Mouse (Mus musculus) stomach, embryonic 16.5 days (tissue): ENCODE results near the gene Gria1. TPM values are rescaled to one million over a fixed set of nuclear protein-coding genes. Genes with fewer than 3 reads are reported as not detected.

Source experiments
- ATAC-seq: fragments of 200-750 bp; cut with Nextera tagmentation; 2 replicates; pipeline ENCODE4 v1.8.0; 2017; ENCODE audit warnings: moderate number of reproducible peaks, moderate TSS enrichment; ENCODE audit not compliant: insufficient read depth, low FRiP score
- H3K27ac ChIP-seq: fragments of 300-500 bp; sonication (generic); 2 replicates; pipeline ENCODE4 v1.5.1; 2014; ENCODE audit warnings: low read length
- H3K27me3 ChIP-seq: fragments of 300-500 bp; sonication (generic); 2 replicates; pipeline ENCODE4 v1.6.1; 2014; ENCODE audit warnings: low read length, control low read depth, mixed read lengths; ENCODE audit not compliant: control insufficient read depth, insufficient read depth
- H3K36me3 ChIP-seq: fragments of 300-500 bp; sonication (generic); 2 replicates; pipeline ENCODE4 v1.6.1; 2014; ENCODE audit warnings: low read length; ENCODE audit not compliant: control insufficient read depth, insufficient read depth
- H3K4me1 ChIP-seq: fragments of 300-500 bp; sonication (generic); 2 replicates; pipeline ENCODE4 v1.6.1; 2014; ENCODE audit warnings: low read length, control low read depth, mixed read lengths; ENCODE audit not compliant: control insufficient read depth, insufficient read depth
- H3K4me2 ChIP-seq: fragments of 300-500 bp; sonication (generic); 2 replicates; pipeline ENCODE4 v1.6.1; 2014; ENCODE audit warnings: low read depth, low read length, mixed read lengths
- H3K4me3 ChIP-seq: fragments of 300-500 bp; sonication (generic); replicated peaks from 2 replicates; pipeline ENCODE4 v1.5.1; 2014; ENCODE audit warnings: mild to moderate bottlenecking, low read length
- H3K9ac ChIP-seq: fragments of 300-500 bp; sonication (generic); 2 replicates; pipeline ENCODE4 v1.6.1; 2014; ENCODE audit warnings: low read length
- H3K9me3 ChIP-seq: fragments of 300-500 bp; sonication (generic); replicated peaks from 2 replicates; pipeline ENCODE4 v1.6.1; 2016; ENCODE audit warnings: low read length, control low read depth; ENCODE audit not compliant: control insufficient read depth
- WGBS: fragments of 180-500 bp; shearing (Covaris S2); extraction: QIAGEN DNeasy Blood & Tissue Kit; methylation state at CpG from one replicate; pipeline ENCODE4 v1.1.7; 2014; 5-methylcytosine and 5-hydroxymethylcytosine counted together
- polyA plus RNA-seq: library from polyadenylated mRNA; unstranded; fragments of >200 nt; fragmentation: Nextera tagmentation; extraction: Ambion mirVana; gene quantifications from 2 replicates; pipeline ENCODE4 v1.2.1, GENCODE M21; 2015

Gria1 gene
- polyA plus RNA-seq, 1 experiment from 2014 or later: 1.7 TPM

- WGBS: 76% methylated on average over 5 of the region's 5 CpGs
- ATAC-seq: no peak
- Histone ChIP-seq H3K9ac (no peak overlapping the region), H3K36me3 (no peaks in the 10 kb centered on the region), H3K4me1 (no peaks in the 10 kb centered on the region), H3K4me3 (no peak overlapping the region), H3K27ac (no peak overlapping the region), H3K4me2 (no peak overlapping the region), H3K27me3 (no peaks in the 10 kb centered on the region), H3K9me3 (no peaks in the 10 kb centered on the region)
Measured at GRCm38 (mm10) chr11:57143681-57144080, 132.5 kb downstream of the Gria1 start.

- WGBS: 72% methylated on average over 7 of the region's 7 CpGs
- Histone ChIP-seq H3K27ac (no peak overlapping the region), H3K4me2 (no peak overlapping the region)
Measured at GRCm38 (mm10) chr11:57145192-57145591, 134.0 kb downstream of the Gria1 start.

GRCm38 (mm10) chr11:57145704-57146103 is 134.5 kb downstream of the Gria1 start:
- H3K27me3 ChIP-seq: no peaks in the 10 kb centered on the region
- ATAC-seq: no peak
- H3K27ac ChIP-seq: no peak overlapping the region
- no peak overlapping the region for H3K9ac ChIP-seq
- H3K4me1 ChIP-seq: no peaks in the 10 kb centered on the region
- 45% methylated on average over 7 of the region's 7 CpGs for WGBS
- no peak overlapping the region for H3K4me2 ChIP-seq
- H3K9me3 ChIP-seq: no peaks in the 10 kb centered on the region
- no peak overlapping the region for H3K4me3 ChIP-seq
- no peaks in the 10 kb centered on the region for H3K36me3 ChIP-seq

More at GRCm38 (mm10) chr11:57145192-57145591, 134.0 kb downstream of the Gria1 start:
- Histone ChIP-seq H3K27me3 (no peaks in the 10 kb centered on the region), H3K4me1 (no peaks in the 10 kb centered on the region), H3K9ac (no peak overlapping the region), H3K36me3 (no peaks in the 10 kb centered on the region), H3K4me3 (no peak overlapping the region), H3K9me3 (no peaks in the 10 kb centered on the region)
- ATAC-seq: no peak

- Histone ChIP-seq H3K9ac (no peak overlapping the region), H3K27ac (no peak overlapping the region), H3K4me2 (no peak overlapping the region), H3K4me1 (no peaks in the 10 kb centered on the region), H3K27me3 (no peaks in the 10 kb centered on the region), H3K36me3 (no peaks in the 10 kb centered on the region), H3K9me3 (no peaks in the 10 kb centered on the region), H3K4me3 (no peak overlapping the region)
- no peak for ATAC-seq
- 72% methylated on average over 4 of the region's 4 CpGs for WGBS
Measured at GRCm38 (mm10) chr11:57151674-57152073, 140.5 kb downstream of the Gria1 start.

GRCm38 (mm10) chr11:57154998-57155397 is 143.8 kb downstream of the Gria1 start:
- Histone ChIP-seq H3K4me1 (no peaks in the 10 kb centered on the region), H3K27ac (no peak overlapping the region), H3K9ac (no peak overlapping the region), H3K4me2 (no peak overlapping the region), H3K4me3 (no peak overlapping the region), H3K36me3 (no peaks in the 10 kb centered on the region), H3K9me3 (no peaks in the 10 kb centered on the region), H3K27me3 (no peaks in the 10 kb centered on the region)
- WGBS: 50% methylated on average over 8 of the region's 8 CpGs
- no peak for ATAC-seq

GRCm38 (mm10) chr11:57159412-57159811 is 148.2 kb downstream of the Gria1 start:
- Histone ChIP-seq H3K4me3 (no peak overlapping the region), H3K4me2 (no peak overlapping the region), H3K9me3 (no peaks in the 10 kb centered on the region), H3K9ac (no peak overlapping the region), H3K4me1 (no peaks in the 10 kb centered on the region), H3K27ac (no peak overlapping the region), H3K36me3 (no peaks in the 10 kb centered on the region), H3K27me3 (no peaks in the 10 kb centered on the region)
- WGBS: 67% methylated on average over 3 of the region's 3 CpGs
- ATAC-seq: no peak

GRCm38 (mm10) chr11:57160076-57160475 is 148.9 kb downstream of the Gria1 start:
- H3K4me2 ChIP-seq: no peak overlapping the region
- H3K9me3 ChIP-seq: no peaks in the 10 kb centered on the region
- no peaks in the 10 kb centered on the region for H3K36me3 ChIP-seq
- WGBS: 81% methylated on average over 8 of the region's 8 CpGs
- ATAC-seq: no peak
- no peak overlapping the region for H3K27ac ChIP-seq
- no peaks in the 10 kb centered on the region for H3K4me1 ChIP-seq
- H3K27me3 ChIP-seq: no peaks in the 10 kb centered on the region
- no peak overlapping the region for H3K9ac ChIP-seq
- no peak overlapping the region for H3K4me3 ChIP-seq

- no peaks in the 10 kb centered on the region for H3K27me3 ChIP-seq
- ATAC-seq: no peak
- 89% methylated on average over 6 of the region's 6 CpGs for WGBS
- H3K27ac ChIP-seq: no peak overlapping the region
- H3K36me3 ChIP-seq: no peaks in the 10 kb centered on the region
- H3K4me3 ChIP-seq: no peak overlapping the region
- H3K4me1 ChIP-seq: no peaks in the 10 kb centered on the region
- no peak overlapping the region for H3K4me2 ChIP-seq
- H3K9ac ChIP-seq: no peak overlapping the region
- no peaks in the 10 kb centered on the region for H3K9me3 ChIP-seq
Measured at GRCm38 (mm10) chr11:57162931-57163330, 151.7 kb downstream of the Gria1 start.

GRCm38 (mm10) chr11:57170058-57170457 is 158.9 kb downstream of the Gria1 start:
- H3K4me1 ChIP-seq: no peaks in the 10 kb centered on the region
- H3K4me2 ChIP-seq: no peak overlapping the region
- H3K9me3 ChIP-seq: no peaks in the 10 kb centered on the region
- H3K9ac ChIP-seq: no peak overlapping the region
- 76% methylated on average over 6 of the region's 6 CpGs for WGBS
- no peaks in the 10 kb centered on the region for H3K36me3 ChIP-seq
- no peak overlapping the region for H3K27ac ChIP-seq
- ATAC-seq: no peak
- H3K27me3 ChIP-seq: no peaks in the 10 kb centered on the region
- no peak overlapping the region for H3K4me3 ChIP-seq

GRCm38 (mm10) chr11:57174165-57174564 is 163.0 kb downstream of the Gria1 start:
- Histone ChIP-seq H3K9ac (no peak overlapping the region), H3K9me3 (no peaks in the 10 kb centered on the region), H3K36me3 (no peaks in the 10 kb centered on the region), H3K4me1 (no peaks in the 10 kb centered on the region), H3K27ac (no peak overlapping the region), H3K27me3 (no peaks in the 10 kb centered on the region), H3K4me3 (no peak overlapping the region), H3K4me2 (no peak overlapping the region)
- ATAC-seq: no peak
- WGBS: 56% methylated on average over 5 of the region's 5 CpGs
